Mouse (Mus musculus): Measurements from ENCODE around the gene Col1a1. TPM values are rescaled to one million over a fixed set of nuclear protein-coding genes. Genes with fewer than 3 reads are reported as not detected.
A peak's percentile ranks its signal among the peaks of the same experiment; 100 is the strongest.

Gene Col1a1
- polyA plus RNA-seq, 1 experiment from 2014 or later: 869 TPM

GRCm38 (mm10) chr11:94944295-94944694, 8.3 kb downstream of the Col1a1 start:
- Histone ChIP-seq H3K4me2 (replicated peaks; ENCODE audit: low read depth) (no peak overlapping the region), H3K27ac (replicated peaks) (peak overlapping the region; percentile 1), H3K27me3 (ENCODE audit: control insufficient read depth, insufficient read depth, low read length) (no peaks in the 10 kb centered on the region), H3K9ac (ENCODE audit: low read length) (no peak overlapping the region), H3K4me1 (replicated peaks; ENCODE audit: control insufficient read depth, insufficient read depth) (0 out of 2 replicates have a peak, but pooled peaks cover 2% of the 10 kb centered on the region), H3K36me3 (ENCODE audit: control insufficient read depth, insufficient read depth, low read length) (peaks cover 55% of the 10 kb centered on the region), H3K9me3 (ENCODE audit: control insufficient read depth, low read length) (no peaks in the 10 kb centered on the region), H3K4me3 (ENCODE audit: low read depth, low read length) (no peak overlapping the region)
- DNase-seq (ENCODE audit: low spot score) (no peak), ATAC-seq (ENCODE audit: low FRiP score, low TSS enrichment) (no peak)
- TF ChIP-seq CTCF (IDR thresholded peaks at IDR 0.05; ENCODE audit: low read depth) (peak; percentile 17; the same call in 1 of the 2 replicates), EP300 (optimal IDR thresholded peaks at IDR 0.05) (no peak)
- WGBS: 34% methylated on average over 8 of the region's 8 CpGs

- ATAC-seq (ENCODE audit: low FRiP score, low TSS enrichment): no peak
- H3K9ac ChIP-seq (ENCODE audit: low read length): no peak overlapping the region
- H3K4me2 ChIP-seq (replicated peaks; ENCODE audit: low read depth): no peak overlapping the region
- H3K4me1 ChIP-seq (replicated peaks; ENCODE audit: control insufficient read depth, insufficient read depth): 0 out of 2 replicates have a peak, but pooled peaks cover 2% of the 10 kb centered on the region
- peaks cover 57% of the 10 kb centered on the region for H3K36me3 ChIP-seq (ENCODE audit: control insufficient read depth, insufficient read depth, low read length)
- WGBS: 80% methylated on average over 12 of the region's 12 CpGs
- no peaks in the 10 kb centered on the region for H3K9me3 ChIP-seq (ENCODE audit: control insufficient read depth, low read length)
- no peak for TF ChIP-seq CTCF (IDR thresholded peaks at IDR 0.05; ENCODE audit: low read depth)
- no peak for TF ChIP-seq EP300 (optimal IDR thresholded peaks at IDR 0.05)
- DNase-seq (ENCODE audit: low spot score): no peak
- H3K4me3 ChIP-seq (ENCODE audit: low read depth, low read length): no peak overlapping the region
- no peaks in the 10 kb centered on the region for H3K27me3 ChIP-seq (ENCODE audit: control insufficient read depth, insufficient read depth, low read length)
- H3K27ac ChIP-seq (replicated peaks): peak overlapping the region; percentile 1; the same call in 1 of the 2 replicates
Measured at GRCm38 (mm10) chr11:94945236-94945635, 9.2 kb downstream of the Col1a1 start.

- H3K36me3 ChIP-seq (ENCODE audit: control insufficient read depth, insufficient read depth, low read length): peaks cover 30% of the 10 kb centered on the region
- ATAC-seq (ENCODE audit: low FRiP score, low TSS enrichment) (no peak), DNase-seq (ENCODE audit: low spot score) (no peak)
- H3K4me3 ChIP-seq (ENCODE audit: low read depth, low read length): no peak overlapping the region
- H3K9ac ChIP-seq (ENCODE audit: low read length): no peak overlapping the region
- H3K9me3 ChIP-seq (ENCODE audit: control insufficient read depth, low read length): no peaks in the 10 kb centered on the region
- WGBS: 19% methylated on average over 6 of the region's 6 CpGs
- H3K4me1 ChIP-seq (replicated peaks; ENCODE audit: control insufficient read depth, insufficient read depth): no peaks in the 10 kb centered on the region
- H3K4me2 ChIP-seq (replicated peaks; ENCODE audit: low read depth): no peak overlapping the region
- no peak for TF ChIP-seq CTCF (IDR thresholded peaks at IDR 0.05; ENCODE audit: low read depth)
- TF ChIP-seq EP300 (optimal IDR thresholded peaks at IDR 0.05): no peak
- no peaks in the 10 kb centered on the region for H3K27me3 ChIP-seq (ENCODE audit: control insufficient read depth, insufficient read depth, low read length)
- H3K27ac ChIP-seq (replicated peaks): no peak overlapping the region
Measured at GRCm38 (mm10) chr11:94952169-94952568, 16.1 kb downstream of the Col1a1 start.

- H3K36me3 ChIP-seq (ENCODE audit: control insufficient read depth, insufficient read depth, low read length): peaks cover 8% of the 10 kb centered on the region; the same call in 1 of the 2 replicates
- 71% methylated on average over 9 of the region's 9 CpGs for WGBS
- no peak for DNase-seq (ENCODE audit: low spot score)
- no peak for TF ChIP-seq CTCF (IDR thresholded peaks at IDR 0.05; ENCODE audit: low read depth)
- no peak for TF ChIP-seq EP300 (optimal IDR thresholded peaks at IDR 0.05)
- peaks cover 9% of the 10 kb centered on the region; the same call in 1 of the 2 replicates for H3K4me1 ChIP-seq (replicated peaks; ENCODE audit: control insufficient read depth, insufficient read depth)
- no peak overlapping the region for H3K9ac ChIP-seq (ENCODE audit: low read length)
- no peak overlapping the region for H3K27ac ChIP-seq (replicated peaks)
- no peak overlapping the region for H3K4me3 ChIP-seq (ENCODE audit: low read depth, low read length)
- no peak for ATAC-seq (ENCODE audit: low FRiP score, low TSS enrichment)
- H3K27me3 ChIP-seq (ENCODE audit: control insufficient read depth, insufficient read depth, low read length): no peaks in the 10 kb centered on the region
- H3K9me3 ChIP-seq (ENCODE audit: control insufficient read depth, low read length): no peaks in the 10 kb centered on the region
- H3K4me2 ChIP-seq (replicated peaks; ENCODE audit: low read depth): no peak overlapping the region
Measured at GRCm38 (mm10) chr11:94955103-94955502, 19.1 kb downstream of the Col1a1 start.

- Histone ChIP-seq H3K4me1 (replicated peaks; ENCODE audit: control insufficient read depth, insufficient read depth) (peaks cover 9% of the 10 kb centered on the region; the same call in 1 of the 2 replicates), H3K36me3 (ENCODE audit: control insufficient read depth, insufficient read depth, low read length) (no peaks in the 10 kb centered on the region), H3K4me3 (ENCODE audit: low read depth, low read length) (no peak overlapping the region), H3K27ac (replicated peaks) (0 out of 2 replicates have a peak overlapping the region, but pooled peaks have one; percentile 30), H3K9me3 (ENCODE audit: control insufficient read depth, low read length) (no peaks in the 10 kb centered on the region), H3K4me2 (replicated peaks; ENCODE audit: low read depth) (0 out of 2 replicates have a peak overlapping the region, but pooled peaks have one; percentile 1), H3K9ac (ENCODE audit: low read length) (no peak overlapping the region), H3K27me3 (ENCODE audit: control insufficient read depth, insufficient read depth, low read length) (no peaks in the 10 kb centered on the region)
- DNase-seq (ENCODE audit: low spot score) (no peak), ATAC-seq (ENCODE audit: low FRiP score, low TSS enrichment) (peak; percentile 10)
- 77% methylated on average over 9 of the region's 9 CpGs for WGBS
- TF ChIP-seq CTCF (IDR thresholded peaks at IDR 0.05; ENCODE audit: low read depth) (no peak), EP300 (optimal IDR thresholded peaks at IDR 0.05) (no peak)
Measured at GRCm38 (mm10) chr11:94957693-94958064, 21.7 kb downstream of the Col1a1 start.

GRCm38 (mm10) chr11:94958065-94958858, 22.2 kb downstream of the Col1a1 start:
- 0 out of 2 replicates have a peak overlapping the region, but pooled peaks have one; percentile 30 for H3K27ac ChIP-seq (replicated peaks)
- no peak overlapping the region for H3K9ac ChIP-seq (ENCODE audit: low read length)
- 0 out of 2 replicates have a peak overlapping the region, but pooled peaks have one; percentile 1 for H3K4me2 ChIP-seq (replicated peaks; ENCODE audit: low read depth)
- 9% methylated on average over 8 of the region's 8 CpGs for WGBS
- H3K4me3 ChIP-seq (ENCODE audit: low read depth, low read length): no peak overlapping the region
- DNase-seq (ENCODE audit: low spot score) (peak; percentile 62), ATAC-seq (ENCODE audit: low FRiP score, low TSS enrichment) (peak; percentile 73)
- no peaks in the 10 kb centered on the region for H3K36me3 ChIP-seq (ENCODE audit: control insufficient read depth, insufficient read depth, low read length)
- H3K9me3 ChIP-seq (ENCODE audit: control insufficient read depth, low read length): no peaks in the 10 kb centered on the region
- H3K27me3 ChIP-seq (ENCODE audit: control insufficient read depth, insufficient read depth, low read length): no peaks in the 10 kb centered on the region
- H3K4me1 ChIP-seq (replicated peaks; ENCODE audit: control insufficient read depth, insufficient read depth): peaks cover 9% of the 10 kb centered on the region; the same call in 1 of the 2 replicates
- no peak for TF ChIP-seq EP300 (optimal IDR thresholded peaks at IDR 0.05)
- no peak for TF ChIP-seq CTCF (IDR thresholded peaks at IDR 0.05; ENCODE audit: low read depth)

All from stomach, postnatal 0 days (tissue).